Mouse (Mus musculus) brain, embryonic 14.5 days (tissue): ENCODE results near the gene Tmprss2. TPM values are rescaled to one million over a fixed set of nuclear protein-coding genes. Genes with fewer than 3 reads are reported as not detected.

Experiments used
- DNase-seq: peaks from one replicate; pipeline ENCODE4 v3.0.0-alpha.2; 2011; ENCODE audit warnings: low read depth
- CTCF ChIP-seq: fragments of 200-500 bp; IDR thresholded peaks from 2 replicates; pipeline ENCODE4 v1.5.1; 2012; ENCODE audit warnings: inconsistent platforms, mild to moderate bottlenecking, moderate library complexity, borderline replicate concordance; ENCODE audit not compliant: insufficient read depth, insufficient read length; ENCODE audit errors: extremely low read depth
- POLR2A ChIP-seq: fragments of 200-500 bp; IDR thresholded peaks from 2 replicates; pipeline ENCODE4 v1.6.1; 2012; ENCODE audit warnings: mild to moderate bottlenecking, inconsistent platforms, borderline replicate concordance; ENCODE audit not compliant: poor library complexity, insufficient read depth, insufficient read length, severe bottlenecking; ENCODE audit errors: extremely low read depth
- polyA plus RNA-seq: library from polyadenylated mRNA; depleted of rRNA; stranded (reverse); fragments of >200 nt; gene quantifications from 2 replicates; pipeline ENCODE4 v1.2.3, GENCODE M21; 2012; rRNA removed

The Tmprss2 gene
- polyA plus RNA-seq, 1 experiment, result 0.64 TPM

GRCm38 (mm10) chr16:97516341-97516740 is 94.7 kb downstream of the Tmprss2 start:
- TF ChIP-seq POLR2A, result no peak
- TF ChIP-seq CTCF, result no peak
- no peak for DNase-seq

Other genes with a start within 250 kb of the Tmprss2 start
- 0.09 and 0.21 TPM in 2 replicates for gene Mx1, start 148.3 kb downstream of the Tmprss2 start, polyA plus RNA-seq
- gene Fam3b, start 96.4 kb downstream of the Tmprss2 start, polyA plus RNA-seq, result not detected in 2 replicates
- 1.1 TPM in 2 replicates for gene Ripk4, start 152.6 kb upstream of the Tmprss2 start, polyA plus RNA-seq
- 24.7 and 27.6 TPM in 2 replicates for gene Prdm15, start 240.7 kb upstream of the Tmprss2 start, polyA plus RNA-seq